Mouse (Mus musculus) lung, embryonic 15.5 days (tissue): Measurements from ENCODE around the gene Cgnl1. TPM values are rescaled to one million over a fixed set of nuclear protein-coding genes. Genes with fewer than 3 reads are reported as not detected.

Experiments
- ATAC-seq: fragments of 200-750 bp; cut with Nextera tagmentation; 2 replicates; pipeline ENCODE4 v1.8.0; 2017; ENCODE audit warnings: moderate number of reproducible peaks, borderline replicate concordance; ENCODE audit not compliant: low FRiP score, low TSS enrichment; ENCODE audit errors: extremely low read depth
- H3K27ac ChIP-seq: fragments of 300-500 bp; sonication (generic); 2 replicates; pipeline ENCODE4 v1.5.1; 2015; ENCODE audit warnings: moderate library complexity, mild to moderate bottlenecking, inconsistent platforms
- H3K27me3 ChIP-seq: fragments of 300-500 bp; sonication (generic); 2 replicates; pipeline ENCODE4 v1.6.1; 2015; ENCODE audit warnings: inconsistent platforms
- H3K36me3 ChIP-seq: fragments of 300-500 bp; sonication (generic); 2 replicates; pipeline ENCODE4 v1.6.1; 2015; ENCODE audit warnings: inconsistent platforms
- H3K4me1 ChIP-seq: fragments of 300-500 bp; sonication (generic); 2 replicates; pipeline ENCODE4 v1.6.1; 2015; ENCODE audit warnings: inconsistent platforms
- H3K4me2 ChIP-seq: fragments of 300-500 bp; sonication (generic); 2 replicates; pipeline ENCODE4 v1.6.1; 2015; ENCODE audit warnings: inconsistent platforms, mild to moderate bottlenecking, moderate library complexity
- H3K4me3 ChIP-seq: fragments of 300-500 bp; sonication (generic); 2 replicates; pipeline ENCODE4 v1.5.1; 2015; ENCODE audit warnings: mild to moderate bottlenecking, inconsistent platforms
- H3K9ac ChIP-seq: fragments of 300-500 bp; sonication (generic); 2 replicates; pipeline ENCODE4 v1.6.1; 2015; ENCODE audit warnings: inconsistent platforms
- H3K9me3 ChIP-seq: fragments of 300-500 bp; sonication (generic); 2 replicates; pipeline ENCODE4 v1.6.1; 2016; ENCODE audit warnings: inconsistent platforms
- WGBS: fragments of 180-500 bp; shearing (Covaris S2); methylation state at CpG from one replicate; pipeline ENCODE4 v1.1.7; 2015; 5-methylcytosine and 5-hydroxymethylcytosine counted together
- polyA plus RNA-seq: library from polyadenylated mRNA; unstranded; fragments of >200 nt; fragmentation: Nextera tagmentation; extraction: Ambion mirVana; gene quantifications from 2 replicates; pipeline ENCODE4 v1.2.1, GENCODE M21; 2015

Gene Cgnl1
- polyA plus RNA-seq, 1 experiment from 2014 or later, result 20.2 TPM

GRCm38 (mm10) chr9:71766306-71766705 lies 5.1 kb downstream of the Cgnl1 start:
- Histone ChIP-seq H3K9me3 (no peaks in the 10 kb centered on the region), H3K27ac (no peak overlapping the region), H3K27me3 (no peaks in the 10 kb centered on the region), H3K4me2 (no peak overlapping the region), H3K36me3 (no peaks in the 10 kb centered on the region), H3K4me3 (no peak overlapping the region), H3K4me1 (peaks cover 34% of the 10 kb centered on the region), H3K9ac (no peak overlapping the region)
- no peak for ATAC-seq
- WGBS, result 75% methylated on average over 8 of the region's 8 CpGs

GRCm38 (mm10) chr9:71764551-71764950 lies 6.9 kb downstream of the Cgnl1 start:
- Histone ChIP-seq H3K27me3 (no peaks in the 10 kb centered on the region), H3K9ac (no peak overlapping the region), H3K4me3 (no peak overlapping the region), H3K9me3 (no peaks in the 10 kb centered on the region), H3K27ac (no peak overlapping the region), H3K4me2 (no peak overlapping the region), H3K36me3 (no peaks in the 10 kb centered on the region), H3K4me1 (peaks cover 42% of the 10 kb centered on the region)
- WGBS, result 63% methylated on average over 11 of the region's 11 CpGs
- ATAC-seq, result no peak

DNA sequence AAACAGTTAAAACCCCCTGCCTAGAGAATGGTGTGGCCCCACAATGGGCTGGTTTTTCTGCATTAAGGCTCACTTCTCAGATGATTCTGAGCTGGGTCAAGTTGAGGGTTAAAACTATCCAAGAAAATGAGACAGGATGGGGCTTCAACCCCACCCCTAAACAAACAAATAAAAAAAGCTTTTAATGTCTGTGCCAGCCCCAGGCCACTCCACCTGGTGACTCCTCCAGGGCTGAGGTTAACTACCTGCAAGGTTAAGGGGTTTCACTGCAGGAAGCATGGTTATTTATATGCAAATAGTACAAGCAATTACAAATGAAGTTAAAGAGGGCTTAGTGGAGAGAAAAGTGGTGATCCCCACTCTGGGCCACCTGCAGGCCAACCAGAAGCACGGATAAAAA lies 8.1 kb downstream of the Cgnl1 start:
- no peak overlapping the region for H3K4me2 ChIP-seq
- H3K4me1 ChIP-seq, result peaks cover 43% of the 10 kb centered on the region
- no peaks in the 10 kb centered on the region for H3K27me3 ChIP-seq
- H3K9me3 ChIP-seq, result no peaks in the 10 kb centered on the region
- 23% methylated on average over 1 of the region's 1 CpGs for WGBS
- ATAC-seq, result no peak
- H3K4me3 ChIP-seq, result no peak overlapping the region
- no peaks in the 10 kb centered on the region for H3K36me3 ChIP-seq
- no peak overlapping the region for H3K9ac ChIP-seq
- no peak overlapping the region for H3K27ac ChIP-seq

- Histone ChIP-seq H3K27me3 (no peaks in the 10 kb centered on the region), H3K4me2 (no peak overlapping the region), H3K9ac (no peak overlapping the region), H3K27ac (no peak overlapping the region), H3K9me3 (no peaks in the 10 kb centered on the region), H3K4me3 (no peak overlapping the region), H3K4me1 (peaks cover 51% of the 10 kb centered on the region), H3K36me3 (no peaks in the 10 kb centered on the region)
- WGBS, result 89% methylated on average over 4 of the region's 4 CpGs
- no peak for ATAC-seq
These were observed 9.7 kb downstream of the Cgnl1 start for GRCm38 (mm10) chr9:71761663-71762062.

DNA sequence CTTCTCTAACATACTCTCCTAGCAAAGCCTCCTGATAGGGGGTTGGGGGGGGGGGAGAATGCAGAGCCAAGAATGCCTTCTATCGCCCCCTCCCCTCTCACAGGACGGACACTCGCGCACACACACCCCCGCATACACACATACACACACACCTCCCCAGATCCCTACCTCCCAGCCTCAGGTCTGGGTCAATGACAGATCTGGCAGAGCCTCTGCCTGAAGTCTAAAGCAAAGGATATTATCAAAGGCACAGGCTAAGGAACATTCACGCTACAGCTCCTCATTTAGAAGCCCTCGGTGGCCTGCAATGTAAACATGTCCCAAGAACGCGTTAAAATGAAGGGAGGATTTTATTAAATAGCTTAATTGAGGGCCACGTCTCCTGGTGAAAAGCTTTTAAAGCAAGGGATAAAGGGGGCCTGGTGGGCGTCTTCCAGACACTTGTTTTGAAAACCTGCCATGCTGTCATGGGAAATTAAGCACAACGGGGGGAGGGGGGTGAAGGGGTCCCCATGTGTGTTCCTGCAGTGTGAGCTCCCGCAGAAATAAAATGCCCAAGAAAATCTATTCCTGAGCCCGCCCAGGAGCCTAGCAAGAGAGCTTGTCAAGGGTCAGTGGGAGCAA lies 10.8 kb downstream of the Cgnl1 start:
- H3K36me3 ChIP-seq, result no peaks in the 10 kb centered on the region
- 14% methylated on average over 14 of the region's 14 CpGs for WGBS
- H3K9ac ChIP-seq, result no peak overlapping the region
- H3K4me2 ChIP-seq, result peak overlapping the region; percentile 18
- H3K4me3 ChIP-seq, result no peak overlapping the region
- ATAC-seq, result no peak
- peaks cover 55% of the 10 kb centered on the region for H3K4me1 ChIP-seq
- H3K9me3 ChIP-seq, result no peaks in the 10 kb centered on the region
- H3K27ac ChIP-seq, result peak overlapping the region; percentile 85
- no peaks in the 10 kb centered on the region for H3K27me3 ChIP-seq

DNA sequence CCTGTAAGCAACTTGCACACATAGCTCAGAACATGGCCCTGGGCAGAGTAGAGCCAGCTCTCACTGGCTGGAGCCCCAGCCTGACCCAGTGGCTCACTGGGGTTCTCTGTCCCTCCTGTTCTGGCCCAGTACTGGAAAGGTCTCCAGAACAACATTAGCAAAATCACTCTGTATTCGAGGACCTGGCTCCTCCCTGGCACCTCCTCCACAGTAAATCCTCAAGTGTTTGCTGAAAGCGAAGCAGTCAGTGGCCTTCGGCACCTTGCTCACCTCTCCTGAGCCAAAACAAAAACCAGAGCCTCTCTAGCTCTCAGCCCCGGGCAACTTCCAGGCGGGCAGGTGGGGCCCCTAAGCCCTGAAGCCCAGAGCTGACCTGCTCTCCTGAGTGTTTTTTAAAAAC lies 11.5 kb downstream of the Cgnl1 start:
- 36% methylated on average over 5 of the region's 5 CpGs for WGBS
- Histone ChIP-seq H3K36me3 (no peaks in the 10 kb centered on the region), H3K9me3 (no peaks in the 10 kb centered on the region), H3K4me3 (no peak overlapping the region), H3K4me2 (peak overlapping the region; percentile 18), H3K4me1 (peaks cover 61% of the 10 kb centered on the region), H3K27me3 (no peaks in the 10 kb centered on the region), H3K9ac (no peak overlapping the region), H3K27ac (peak overlapping the region; percentile 85)
- peak; percentile 62 for ATAC-seq

GRCm38 (mm10) chr9:71757386-71757785 lies 14.0 kb downstream of the Cgnl1 start:
- peaks cover 65% of the 10 kb centered on the region for H3K4me1 ChIP-seq
- no peak overlapping the region for H3K9ac ChIP-seq
- no peaks in the 10 kb centered on the region for H3K9me3 ChIP-seq
- H3K4me3 ChIP-seq, result no peak overlapping the region
- no peaks in the 10 kb centered on the region for H3K36me3 ChIP-seq
- no peak overlapping the region for H3K4me2 ChIP-seq
- no peaks in the 10 kb centered on the region for H3K27me3 ChIP-seq
- WGBS, result 52% methylated on average over 8 of the region's 8 CpGs
- ATAC-seq, result no peak
- H3K27ac ChIP-seq, result no peak overlapping the region

- Histone ChIP-seq H3K9me3 (no peaks in the 10 kb centered on the region), H3K36me3 (no peaks in the 10 kb centered on the region), H3K4me2 (no peak overlapping the region), H3K4me3 (no peak overlapping the region), H3K27ac (no peak overlapping the region), H3K9ac (no peak overlapping the region), H3K27me3 (no peaks in the 10 kb centered on the region), H3K4me1 (peaks cover 65% of the 10 kb centered on the region)
- no peak for ATAC-seq
- WGBS, result 21% methylated on average over 4 of the region's 4 CpGs
These were observed 14.5 kb downstream of the Cgnl1 start for GRCm38 (mm10) chr9:71756916-71757315.

DNA sequence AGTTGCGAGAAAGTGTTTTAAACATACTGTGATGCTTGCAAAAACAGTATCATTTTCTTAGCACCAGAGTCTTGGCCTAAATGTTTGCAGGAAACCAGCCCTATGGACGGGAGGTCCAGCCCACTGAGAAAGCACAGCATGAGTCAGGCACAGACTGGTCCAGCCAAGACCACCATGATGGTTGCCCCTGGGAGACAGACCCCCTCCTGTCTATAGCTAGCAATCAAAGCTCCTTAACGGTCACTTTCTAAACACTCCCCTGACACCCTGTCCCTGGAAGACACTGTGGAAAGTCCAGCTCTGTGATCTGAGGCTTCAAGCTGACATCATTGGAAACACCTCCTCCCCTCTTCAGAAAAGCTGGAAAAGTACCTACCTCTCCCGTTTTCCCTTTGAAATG lies 17.4 kb downstream of the Cgnl1 start:
- WGBS, result 33% methylated on average over 4 of the region's 4 CpGs
- no peaks in the 10 kb centered on the region for H3K9me3 ChIP-seq

DNA sequence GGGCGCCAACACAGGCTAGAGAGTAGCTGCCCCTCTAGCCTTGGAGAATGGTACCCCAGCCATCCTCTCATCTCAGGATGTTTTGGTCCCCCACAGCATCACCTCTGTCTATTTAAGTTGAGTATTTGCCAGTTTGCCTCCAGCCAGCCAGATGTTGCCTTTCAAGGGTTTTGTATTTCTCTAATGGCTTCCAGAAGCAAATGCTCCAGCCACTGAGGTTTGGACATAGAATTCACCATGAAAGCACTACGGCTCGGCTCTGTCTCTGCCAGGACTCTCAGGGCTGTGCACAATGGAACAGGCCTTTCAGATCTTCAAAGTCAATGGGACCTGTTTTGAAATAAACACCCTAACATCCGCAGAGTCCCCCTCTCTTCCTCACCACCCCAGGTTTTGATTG lies 17.9 kb downstream of the Cgnl1 start:
- no peaks in the 10 kb centered on the region for H3K9me3 ChIP-seq
- H3K4me3 ChIP-seq, result no peak overlapping the region
- peaks cover 53% of the 10 kb centered on the region for H3K4me1 ChIP-seq
- no peak overlapping the region for H3K27ac ChIP-seq
- no peak overlapping the region for H3K4me2 ChIP-seq
- ATAC-seq, result no peak
- H3K36me3 ChIP-seq, result no peaks in the 10 kb centered on the region
- 56% methylated on average over 4 of the region's 4 CpGs for WGBS
- H3K9ac ChIP-seq, result no peak overlapping the region
- H3K27me3 ChIP-seq, result no peaks in the 10 kb centered on the region

More for the DNA sequence above, 17.4 kb downstream of the Cgnl1 start:
- Histone ChIP-seq H3K36me3 (no peaks in the 10 kb centered on the region), H3K9ac (no peak overlapping the region), H3K4me2 (no peak overlapping the region), H3K27me3 (no peaks in the 10 kb centered on the region), H3K27ac (0 out of 2 replicates have a peak overlapping the region, but pooled peaks have one; percentile 16), H3K4me1 (peaks cover 57% of the 10 kb centered on the region), H3K4me3 (no peak overlapping the region)
- ATAC-seq, result no peak; the same call in 1 of the 2 replicates

GRCm38 (mm10) chr9:71753117-71753516 lies 18.3 kb downstream of the Cgnl1 start:
- Histone ChIP-seq H3K27me3 (no peaks in the 10 kb centered on the region), H3K9ac (no peak overlapping the region), H3K4me2 (no peak overlapping the region), H3K4me1 (peaks cover 49% of the 10 kb centered on the region), H3K9me3 (no peaks in the 10 kb centered on the region), H3K4me3 (no peak overlapping the region), H3K27ac (no peak overlapping the region), H3K36me3 (no peaks in the 10 kb centered on the region)
- no peak for ATAC-seq
- 49% methylated on average over 2 of the region's 2 CpGs for WGBS

- Histone ChIP-seq H3K9me3 (no peaks in the 10 kb centered on the region), H3K36me3 (no peaks in the 10 kb centered on the region), H3K4me2 (no peak overlapping the region; the same call in 1 of the 2 replicates), H3K27me3 (no peaks in the 10 kb centered on the region), H3K4me1 (peaks cover 33% of the 10 kb centered on the region), H3K9ac (no peak overlapping the region), H3K4me3 (no peak overlapping the region), H3K27ac (peak overlapping the region; percentile 68)
- ATAC-seq, result peak; percentile 71; the same call in 1 of the 2 replicates
- 4% methylated on average over 4 of the region's 4 CpGs for WGBS
These were observed 21.3 kb downstream of the Cgnl1 start for GRCm38 (mm10) chr9:71750015-71750672.
